Mouse (Mus musculus): ENCODE results near the gene Acsl5.

DNA sequence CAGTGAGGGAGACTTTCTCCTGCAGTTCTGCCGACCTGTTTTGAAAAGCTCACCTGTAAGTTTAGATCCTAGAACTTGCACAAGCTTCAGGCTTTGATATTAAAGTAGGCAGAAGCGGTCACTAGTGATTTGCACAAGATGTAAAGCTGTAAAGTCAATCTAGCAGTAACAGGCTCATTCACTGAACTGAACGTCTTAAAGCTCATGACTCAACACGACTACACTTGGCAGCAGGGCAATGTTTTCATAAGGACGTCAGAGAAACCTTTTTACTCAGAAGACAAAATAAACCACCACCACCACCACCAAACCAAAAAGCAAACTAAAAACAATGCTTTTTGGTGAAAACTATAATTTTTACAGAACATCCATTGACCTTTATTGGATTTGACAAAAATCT lies 46.2 kb downstream of the Acsl5 start:
- no peak for TF ChIP-seq POLR2A (IDR thresholded peaks at IDR 0.05; ENCODE audit: insufficient read depth, low read depth, low read length)
- TF ChIP-seq CTCF (IDR thresholded peaks at IDR 0.05), result no peak

Measured in heart, adult 2 months (tissue).